Mouse (Mus musculus): ENCODE data around the gene Cnnm4. TPM values are rescaled to one million over a fixed set of nuclear protein-coding genes. Genes with fewer than 3 reads are reported as not detected.

Cnnm4 gene
- polyA plus RNA-seq, 1 experiment = 14.3 TPM

GRCm38 (mm10) chr1:36526903-36527302 lies 55.5 kb downstream of the Cnnm4 start:
- Histone ChIP-seq H3K4me3 (ENCODE audit: insufficient read depth, low read depth, low read length) (no peak overlapping the region), H3K27me3 (replicated peaks; ENCODE audit: control insufficient read depth, insufficient read depth, low read length) (no peaks in the 10 kb centered on the region), H3K36me3 (ENCODE audit: control insufficient read depth, insufficient read depth, low read length) (no peaks in the 10 kb centered on the region; the same call in 1 of the 2 replicates), H3K4me1 (ENCODE audit: control insufficient read depth, insufficient read depth, low read length) (no peaks in the 10 kb centered on the region), H3K27ac (ENCODE audit: insufficient read depth, low read depth, low read length) (no peak overlapping the region)
- DNase-seq = no peak
- 72% methylated on average over 10 of the region's 10 CpGs for WGBS
- no peak for TF ChIP-seq CTCF (conservative IDR thresholded peaks at IDR 0.05; ENCODE audit: insufficient read depth, insufficient read length, low read depth, low read length)
- TF ChIP-seq POLR2A (IDR thresholded peaks at IDR 0.05; ENCODE audit: low read depth, low read length) = no peak

DNA sequence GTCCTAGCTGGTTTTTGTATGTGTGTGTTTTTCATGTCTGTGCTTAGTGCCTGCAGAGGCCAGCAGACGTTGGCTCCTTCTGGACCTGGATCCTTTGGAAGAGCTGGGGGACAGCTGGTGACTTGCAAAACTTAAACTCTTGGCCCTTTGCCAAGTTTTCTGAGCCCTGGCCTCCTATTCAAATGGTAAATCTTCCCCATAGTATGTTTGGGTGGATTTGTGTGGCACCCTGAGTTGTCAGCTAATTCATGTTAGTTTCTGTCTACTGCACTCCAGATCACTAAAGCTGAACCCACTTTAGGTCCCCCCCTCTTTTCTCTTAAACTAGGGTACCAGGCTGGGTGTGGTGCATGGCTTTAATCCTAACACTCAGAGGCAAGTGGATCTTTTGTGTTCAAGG lies 56.9 kb downstream of the Cnnm4 start:
- no peaks in the 10 kb centered on the region; the same call in 1 of the 2 replicates for H3K36me3 ChIP-seq (ENCODE audit: control insufficient read depth, insufficient read depth, low read length)
- no peak overlapping the region for H3K27ac ChIP-seq (ENCODE audit: insufficient read depth, low read depth, low read length)
- H3K4me1 ChIP-seq (ENCODE audit: control insufficient read depth, insufficient read depth, low read length) = no peaks in the 10 kb centered on the region
- no peak for DNase-seq
- H3K27me3 ChIP-seq (replicated peaks; ENCODE audit: control insufficient read depth, insufficient read depth, low read length) = no peaks in the 10 kb centered on the region
- H3K4me3 ChIP-seq (ENCODE audit: insufficient read depth, low read depth, low read length) = no peak overlapping the region
- TF ChIP-seq POLR2A (IDR thresholded peaks at IDR 0.05; ENCODE audit: low read depth, low read length) = no peak
- TF ChIP-seq CTCF (conservative IDR thresholded peaks at IDR 0.05; ENCODE audit: insufficient read depth, insufficient read length, low read depth, low read length) = no peak
- WGBS = 21% methylated on average over 1 of the region's 1 CpGs

DNA sequence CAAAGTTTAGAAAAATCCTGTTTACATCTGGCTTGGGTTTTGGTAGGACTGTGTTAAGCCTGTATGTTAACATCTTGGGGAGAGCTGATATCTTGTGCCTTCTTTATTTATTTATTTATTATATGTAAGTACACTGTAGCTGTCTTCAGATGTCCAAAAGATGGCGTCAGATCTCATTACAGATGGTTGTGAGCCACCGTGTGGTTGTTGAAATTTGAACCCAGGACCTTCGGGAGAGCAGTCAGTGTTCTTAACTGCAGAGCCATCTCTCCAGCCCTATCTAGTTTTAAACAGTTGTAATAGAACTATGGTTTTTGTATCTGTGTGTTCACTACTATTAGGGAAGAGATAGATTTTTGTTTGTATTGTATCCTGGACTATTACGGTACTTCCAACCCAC lies 57.9 kb downstream of the Cnnm4 start:
- Histone ChIP-seq H3K4me3 (ENCODE audit: insufficient read depth, low read depth, low read length) (no peak overlapping the region), H3K27ac (ENCODE audit: insufficient read depth, low read depth, low read length) (no peak overlapping the region), H3K4me1 (ENCODE audit: control insufficient read depth, insufficient read depth, low read length) (no peaks in the 10 kb centered on the region), H3K27me3 (replicated peaks; ENCODE audit: control insufficient read depth, insufficient read depth, low read length) (no peaks in the 10 kb centered on the region), H3K36me3 (ENCODE audit: control insufficient read depth, insufficient read depth, low read length) (no peaks in the 10 kb centered on the region)
- TF ChIP-seq CTCF (conservative IDR thresholded peaks at IDR 0.05; ENCODE audit: insufficient read depth, insufficient read length, low read depth, low read length) (no peak), POLR2A (IDR thresholded peaks at IDR 0.05; ENCODE audit: low read depth, low read length) (no peak)
- DNase-seq = no peak
- WGBS = 83% methylated on average over 4 of the region's 4 CpGs

DNA sequence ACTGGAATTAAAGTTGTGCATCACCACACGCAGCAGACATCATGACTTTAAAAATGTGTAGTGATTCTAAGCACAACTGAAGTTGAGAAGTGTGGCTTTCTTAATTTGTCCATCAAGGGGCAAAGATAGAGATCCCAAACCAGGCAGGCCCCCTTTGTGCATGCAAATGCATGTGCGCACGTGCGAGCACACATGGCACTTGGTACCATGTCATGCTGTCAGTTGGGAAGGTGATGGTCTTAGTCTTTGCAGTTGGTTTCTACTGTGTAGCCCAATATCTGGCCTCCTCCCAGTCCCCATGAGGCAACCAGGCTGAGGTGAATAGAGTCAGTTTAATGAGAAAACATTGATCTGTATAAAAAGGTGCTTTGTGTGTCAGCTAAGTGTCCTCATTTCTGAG lies 58.5 kb downstream of the Cnnm4 start:
- DNase-seq = no peak
- H3K27ac ChIP-seq (ENCODE audit: insufficient read depth, low read depth, low read length) = no peak overlapping the region
- WGBS = 95% methylated on average over 4 of the region's 4 CpGs
- no peaks in the 10 kb centered on the region for H3K36me3 ChIP-seq (ENCODE audit: control insufficient read depth, insufficient read depth, low read length)
- TF ChIP-seq CTCF (conservative IDR thresholded peaks at IDR 0.05; ENCODE audit: insufficient read depth, insufficient read length, low read depth, low read length) = no peak
- H3K4me3 ChIP-seq (ENCODE audit: insufficient read depth, low read depth, low read length) = no peak overlapping the region
- 0 out of 2 replicates have a peak, but pooled peaks cover 3% of the 10 kb centered on the region for H3K4me1 ChIP-seq (ENCODE audit: control insufficient read depth, insufficient read depth, low read length)
- no peaks in the 10 kb centered on the region for H3K27me3 ChIP-seq (replicated peaks; ENCODE audit: control insufficient read depth, insufficient read depth, low read length)

DNA sequence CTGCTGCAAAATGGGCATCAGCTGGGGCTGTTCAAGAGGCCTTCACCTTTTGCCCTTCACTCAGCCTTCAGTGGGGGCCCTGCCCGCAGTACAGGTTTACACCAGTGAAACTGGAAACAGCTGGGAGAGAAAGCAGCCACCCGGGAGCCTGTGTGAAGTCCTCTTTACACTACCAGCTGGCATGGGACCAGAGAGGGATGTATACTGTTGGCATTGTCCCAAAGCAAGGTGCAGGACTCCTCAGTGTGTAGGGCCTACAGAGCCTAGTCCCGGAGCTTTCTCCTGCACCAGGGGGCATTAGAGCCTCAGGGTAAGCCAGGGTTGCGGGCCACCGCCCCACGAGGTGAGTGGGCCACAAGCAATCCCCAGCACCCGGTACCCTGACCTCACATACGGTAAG lies 59.1 kb downstream of the Cnnm4 start:
- Histone ChIP-seq H3K4me1 (ENCODE audit: control insufficient read depth, insufficient read depth, low read length) (0 out of 2 replicates have a peak, but pooled peaks cover 3% of the 10 kb centered on the region), H3K27me3 (replicated peaks; ENCODE audit: control insufficient read depth, insufficient read depth, low read length) (no peaks in the 10 kb centered on the region), H3K27ac (ENCODE audit: insufficient read depth, low read depth, low read length) (no peak overlapping the region), H3K4me3 (ENCODE audit: insufficient read depth, low read depth, low read length) (no peak overlapping the region), H3K36me3 (ENCODE audit: control insufficient read depth, insufficient read depth, low read length) (no peaks in the 10 kb centered on the region)
- WGBS = 65% methylated on average over 8 of the region's 8 CpGs
- no peak for TF ChIP-seq CTCF (conservative IDR thresholded peaks at IDR 0.05; ENCODE audit: insufficient read depth, insufficient read length, low read depth, low read length)
- TF ChIP-seq POLR2A (IDR thresholded peaks at IDR 0.05; ENCODE audit: low read depth, low read length) = no peak
- DNase-seq = no peak

GRCm38 (mm10) chr1:36530962-36531361 lies 59.5 kb downstream of the Cnnm4 start:
- Histone ChIP-seq H3K36me3 (ENCODE audit: control insufficient read depth, insufficient read depth, low read length) (no peaks in the 10 kb centered on the region), H3K4me1 (ENCODE audit: control insufficient read depth, insufficient read depth, low read length) (0 out of 2 replicates have a peak, but pooled peaks cover 6% of the 10 kb centered on the region), H3K27me3 (replicated peaks; ENCODE audit: control insufficient read depth, insufficient read depth, low read length) (no peaks in the 10 kb centered on the region), H3K27ac (ENCODE audit: insufficient read depth, low read depth, low read length) (no peak overlapping the region), H3K4me3 (ENCODE audit: insufficient read depth, low read depth, low read length) (no peak overlapping the region)
- 84% methylated on average over 7 of the region's 7 CpGs for WGBS
- TF ChIP-seq CTCF (conservative IDR thresholded peaks at IDR 0.05; ENCODE audit: insufficient read depth, insufficient read length, low read depth, low read length) = no peak
- no peak for TF ChIP-seq POLR2A (IDR thresholded peaks at IDR 0.05; ENCODE audit: low read depth, low read length)
- DNase-seq = no peak

DNA sequence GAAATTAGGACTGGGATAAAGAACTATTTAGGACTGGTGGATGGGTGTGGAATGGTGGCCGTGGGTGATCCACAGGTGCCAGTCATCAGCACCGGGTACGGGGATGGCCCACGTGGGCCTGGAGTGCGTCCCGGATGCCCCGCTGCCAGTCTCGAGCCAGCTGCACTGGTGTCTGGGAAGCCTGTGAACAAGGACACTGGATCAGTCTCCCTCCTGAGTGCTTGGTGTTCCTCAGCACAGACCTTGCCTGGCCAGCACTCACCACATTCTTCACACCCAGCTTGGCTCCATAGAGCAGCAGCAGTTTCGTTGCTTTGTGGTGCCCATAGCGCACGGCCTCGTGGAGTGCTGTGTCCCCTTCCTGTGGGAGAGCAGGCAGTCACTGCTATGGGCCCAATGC lies 60.0 kb downstream of the Cnnm4 start:
- 0 out of 2 replicates have a peak, but pooled peaks cover 7% of the 10 kb centered on the region for H3K4me1 ChIP-seq (ENCODE audit: control insufficient read depth, insufficient read depth, low read length)
- no peak overlapping the region for H3K4me3 ChIP-seq (ENCODE audit: insufficient read depth, low read depth, low read length)
- no peak overlapping the region for H3K27ac ChIP-seq (ENCODE audit: insufficient read depth, low read depth, low read length)
- 87% methylated on average over 12 of the region's 12 CpGs for WGBS
- H3K36me3 ChIP-seq (ENCODE audit: control insufficient read depth, insufficient read depth, low read length) = no peaks in the 10 kb centered on the region
- no peaks in the 10 kb centered on the region for H3K27me3 ChIP-seq (replicated peaks; ENCODE audit: control insufficient read depth, insufficient read depth, low read length)
- TF ChIP-seq POLR2A (IDR thresholded peaks at IDR 0.05; ENCODE audit: low read depth, low read length) (no peak), CTCF (conservative IDR thresholded peaks at IDR 0.05; ENCODE audit: insufficient read depth, insufficient read length, low read depth, low read length) (no peak)
- DNase-seq = no peak
